Mouse (Mus musculus): ENCODE measurements around the gene Mylip.

Mylip gene

GRCm38 (mm10) chr13:45389448-45390311 is at the start of gene Mylip:
Gene Mylip (plus strand): TSS chr13:45389742.
- POLR2A ChIA-PET: interaction anchor here (0.6 to 3.7 kb wide), 118 partner anchors 8 to 1779 kb away, joined by 3 to 23 read pairs (median 4); partner anchors contain the start of gene Gmpr (in 2 of the 4)

GRCm38 (mm10) chr13:45341991-45342390 is 47.6 kb upstream of the Mylip start:
- CTCF ChIA-PET: interaction anchor here in 1 of 4 experiments (1.2 kb wide), 1 partner anchor 101 kb away, joined by 5 read pairs; no protein-coding TSS in a partner anchor
- POLR2A ChIA-PET: interaction anchor here in 1 of 4 experiments (0.6 to 1.2 kb wide), 4 partner anchors 12 to 92 kb away, joined by 3 to 8 read pairs (median 5); no protein-coding TSS in a partner anchor

More at GRCm38 (mm10) chr13:45389448-45390311, at the start of gene Mylip:
- CTCF ChIA-PET: interaction anchor here in 3 of 4 experiments (0.5 to 1.7 kb wide), 9 partner anchors 23 to 512 kb away, joined by 3 to 10 read pairs (median 3); no protein-coding TSS in a partner anchor

GRCm38 (mm10) chr13:45343541-45343940 is 46.0 kb upstream of the Mylip start:
- ChIA-PET POLR2A (interaction anchor here in 1 of 4 experiments (0.6 to 1.4 kb wide), 2 partner anchors 9 to 165 kb away, joined by 3 read pairs; no protein-coding TSS in a partner anchor), CTCF (no interaction called here)

- ChIA-PET POLR2A (interaction anchor here in 1 of 4 experiments (0.6 to 1.4 kb wide), 2 partner anchors 10 to 164 kb away, joined by 3 read pairs; no protein-coding TSS in a partner anchor), CTCF (no interaction called here)
Observed at GRCm38 (mm10) chr13:45343966-45344365, 45.6 kb upstream of the Mylip start.

DNA sequence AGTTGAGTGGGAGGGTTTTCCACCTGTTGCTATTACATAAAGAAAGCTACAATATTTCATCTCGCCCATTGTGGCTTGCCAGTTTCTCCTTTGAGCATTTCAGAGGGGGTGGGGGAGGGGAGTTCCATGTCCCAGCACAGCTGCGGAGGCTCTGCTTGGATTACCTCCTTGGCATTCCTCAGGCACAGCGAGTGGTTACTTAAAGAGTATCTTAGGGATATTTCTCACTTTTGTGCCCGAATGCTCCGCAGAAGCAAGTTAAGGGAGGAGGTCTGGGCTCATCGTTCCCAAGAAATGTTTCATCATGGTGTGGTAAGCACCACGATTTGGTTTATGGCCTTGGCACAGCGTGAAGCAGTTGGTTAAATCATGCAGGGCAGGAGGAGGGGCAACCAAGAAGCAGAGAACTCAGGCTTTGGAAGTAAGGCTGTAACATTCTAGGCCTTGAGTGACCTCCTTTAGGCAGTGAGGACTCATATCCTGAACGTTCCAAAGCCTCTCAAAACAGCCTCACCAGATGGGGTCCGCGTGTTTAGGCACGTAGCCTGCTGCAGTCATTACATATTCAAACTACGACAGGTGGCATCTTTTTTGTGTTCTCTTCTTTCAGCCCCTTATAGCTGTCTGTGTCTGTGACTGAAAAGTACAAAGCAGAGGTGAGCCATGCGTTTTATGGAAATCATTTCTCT is 43.9 kb upstream of the Mylip start:
- POLR2A ChIA-PET: interaction anchor here in 3 of 4 experiments (0.6 to 1.8 kb wide), 17 partner anchors 8 to 1413 kb away, joined by 3 to 11 read pairs (median 3); partner anchors contain the start of gene Mylip (in 2 of the 3)
- CTCF ChIA-PET: interaction anchor here (0.6 to 0.7 kb wide), 5 partner anchors 9 to 817 kb away, joined by 3 to 8 read pairs (median 4); no protein-coding TSS in a partner anchor

- CTCF ChIA-PET: no interaction called here
Observed at GRCm38 (mm10) chr13:45351483-45351882, 38.1 kb upstream of the Mylip start.

GRCm38 (mm10) chr13:45354824-45355223 is 34.7 kb upstream of the Mylip start:
- POLR2A ChIA-PET: interaction anchor here in 1 of 4 experiments (1.0 kb wide), 1 partner anchor 35 kb away, joined by 3 read pairs; the partner anchor contains the start of gene Mylip
- CTCF ChIA-PET: no interaction called here

More at GRCm38 (mm10) chr13:45351483-45351882, 38.1 kb upstream of the Mylip start:
- POLR2A ChIA-PET: no interaction called here

DNA sequence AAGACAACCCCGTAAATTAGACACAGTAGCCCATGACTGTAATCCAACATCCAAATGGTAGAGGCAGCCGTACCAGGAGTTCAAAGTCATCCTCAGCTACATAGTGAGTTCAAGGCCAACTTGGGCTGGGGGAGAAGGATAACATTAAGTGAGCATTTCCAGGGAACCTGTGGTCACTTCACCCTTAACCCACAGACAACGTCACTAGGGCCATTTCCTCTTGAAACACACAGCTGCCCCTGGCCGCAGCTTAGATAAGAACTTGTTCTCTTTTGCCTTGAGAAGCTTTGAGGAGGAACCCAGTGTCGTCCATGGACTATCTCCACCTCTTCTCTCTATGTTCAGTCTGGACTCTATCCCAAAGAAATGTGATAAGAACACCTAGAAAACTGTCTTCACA is 31.3 kb upstream of the Mylip start:
- CTCF ChIA-PET: no interaction called here
- POLR2A ChIA-PET: interaction anchor here in 2 of 4 experiments (1.2 to 1.4 kb wide), 2 partner anchors 14 to 31 kb away, joined by 4 read pairs; partner anchors contain the start of gene Mylip (in 1 of the 2)

DNA sequence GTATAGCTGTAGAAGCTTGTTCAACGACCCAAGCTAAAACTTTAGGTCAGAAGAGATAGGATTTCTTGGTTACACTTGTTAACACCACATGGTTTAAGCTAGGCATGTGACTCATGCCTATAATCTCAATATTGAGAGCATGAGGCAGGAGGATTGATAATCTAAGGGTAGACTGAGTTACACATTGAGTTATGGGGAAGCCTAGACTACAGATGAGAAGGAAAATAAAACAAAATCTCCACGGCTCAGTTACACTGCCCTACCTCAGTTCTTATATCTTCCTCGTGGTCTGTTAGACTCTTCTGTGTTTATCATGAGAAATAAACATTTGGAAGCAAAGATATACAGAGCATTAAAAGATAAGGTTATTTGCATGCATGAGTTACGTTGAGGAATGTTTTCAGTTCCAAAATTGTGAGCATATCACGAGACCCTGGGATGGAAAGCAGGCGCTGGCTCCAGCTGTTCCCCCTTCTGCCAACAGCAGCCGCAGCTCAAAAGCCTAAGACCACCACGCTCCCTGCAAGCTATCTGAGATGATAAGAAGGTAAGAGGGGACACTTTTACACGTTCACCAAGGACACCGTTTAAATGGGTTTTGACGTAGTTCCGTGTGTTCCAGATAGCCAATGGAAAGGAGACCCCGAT is 30.7 kb upstream of the Mylip start:
- POLR2A ChIA-PET: interaction anchor here in 3 of 4 experiments (0.8 to 1.4 kb wide), 3 partner anchors 13 to 31 kb away, joined by 3 to 4 read pairs (median 4); partner anchors contain the start of gene Mylip (in 2 of the 3)
- CTCF ChIA-PET: no interaction called here

GRCm38 (mm10) chr13:45365788-45366187 is 23.8 kb upstream of the Mylip start:
- ChIA-PET CTCF (interaction anchor here in 1 of 4 experiments (0.5 kb wide), 1 partner anchor 77 kb away, joined by 3 read pairs; no protein-coding TSS in a partner anchor), POLR2A (interaction anchor here in 2 of 4 experiments (0.8 to 1.5 kb wide), 4 partner anchors 9 to 24 kb away, joined by 3 to 5 read pairs (median 4); partner anchors contain the start of gene Mylip (in 2 of the 2))

DNA sequence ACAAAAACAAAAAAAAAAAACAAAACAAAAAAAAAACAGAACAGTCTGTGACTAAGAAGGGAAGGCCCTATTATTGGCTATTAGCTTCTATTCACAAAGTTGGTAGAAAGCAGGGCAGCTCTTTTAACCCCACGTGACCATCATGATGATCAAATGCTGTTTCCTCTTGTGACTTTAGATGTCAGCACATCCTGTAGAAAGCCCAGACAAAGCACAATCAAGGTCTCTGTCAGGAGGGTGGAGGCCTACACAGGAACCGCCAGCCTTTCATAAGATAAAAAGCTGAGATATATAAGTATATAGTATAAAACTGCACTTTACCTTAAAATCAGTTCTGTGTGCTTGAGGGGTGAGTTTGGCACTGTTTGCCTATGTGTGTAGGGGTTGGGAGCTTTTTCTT is 17.9 kb upstream of the Mylip start:
- POLR2A ChIA-PET: interaction anchor here in 2 of 4 experiments (0.7 to 2.7 kb wide), 7 partner anchors 9 to 175 kb away, joined by 3 to 12 read pairs (median 4); partner anchors contain the start of gene Mylip (in 2 of the 2)
- CTCF ChIA-PET: interaction anchor here in 2 of 4 experiments (0.6 to 0.7 kb wide), 3 partner anchors 211 to 969 kb away, joined by 3 to 9 read pairs (median 7); no protein-coding TSS in a partner anchor

- ChIA-PET POLR2A (interaction anchor here in 2 of 4 experiments (0.6 to 2.7 kb wide), 7 partner anchors 8 to 487 kb away, joined by 3 to 12 read pairs (median 4); partner anchors contain the start of gene Mylip (in 2 of the 2)), CTCF (interaction anchor here in 1 of 4 experiments (1.1 kb wide), 1 partner anchor 70 kb away, joined by 3 read pairs; no protein-coding TSS in a partner anchor)
Observed at GRCm38 (mm10) chr13:45372456-45372855, 17.1 kb upstream of the Mylip start.

DNA sequence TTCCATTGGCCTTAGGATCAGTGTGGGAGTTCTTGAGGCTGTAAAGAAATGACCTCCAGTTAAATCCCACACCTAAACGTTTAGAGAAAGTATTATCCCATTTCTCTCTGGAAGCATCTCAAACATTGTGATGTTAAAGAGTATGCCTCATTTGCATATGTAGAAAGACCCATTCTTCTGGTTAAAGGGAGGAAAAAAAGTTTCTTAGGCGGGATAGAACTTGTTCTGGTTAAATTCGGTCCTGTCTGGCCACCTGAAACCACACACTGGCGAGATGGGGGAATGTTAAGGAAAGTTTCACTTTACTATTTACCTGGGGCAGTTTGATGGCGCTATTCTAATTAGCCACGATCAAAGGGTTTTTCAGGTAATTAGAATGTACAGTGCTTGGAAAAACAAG is 14.7 kb upstream of the Mylip start:
- ChIA-PET CTCF (no interaction called here), POLR2A (interaction anchor here (0.6 to 3.2 kb wide), 12 partner anchors 9 to 791 kb away, joined by 3 to 23 read pairs (median 4); partner anchors contain the start of gene Mylip (in 3 of the 4))

DNA sequence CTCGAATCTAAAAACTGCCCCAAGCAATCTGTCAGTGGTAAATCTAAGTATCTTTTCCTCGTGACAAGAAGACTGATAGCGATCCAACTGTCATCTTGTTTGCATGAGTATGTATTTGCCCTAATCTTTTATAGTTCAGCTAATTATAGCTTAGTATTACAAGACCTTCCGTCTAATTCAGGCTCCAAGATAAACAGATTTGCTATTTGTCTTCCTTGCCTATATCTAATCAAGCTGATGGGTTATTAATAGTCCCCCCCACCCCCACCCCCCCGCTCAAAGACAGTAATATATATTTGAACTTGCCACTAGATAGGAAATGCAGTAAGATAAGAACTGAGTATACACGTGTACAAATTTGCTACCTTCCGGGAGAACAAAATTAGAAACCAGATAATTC is 7.3 kb upstream of the Mylip start:
- CTCF ChIA-PET: interaction anchor here in 1 of 4 experiments (0.6 kb wide), 1 partner anchor 88 kb away, joined by 8 read pairs; no protein-coding TSS in a partner anchor

GRCm38 (mm10) chr13:45384636-45385035 is 4.9 kb upstream of the Mylip start:
- CTCF ChIA-PET: no interaction called here
- POLR2A ChIA-PET: no interaction called here

More for the DNA sequence above, 7.3 kb upstream of the Mylip start:
- POLR2A ChIA-PET: interaction anchor here in 2 of 4 experiments (0.6 to 1.1 kb wide), 2 partner anchors 9 to 236 kb away, joined by 4 to 5 read pairs; no protein-coding TSS in a partner anchor

- ChIA-PET CTCF (interaction anchor here in 1 of 4 experiments (1.2 kb wide), 1 partner anchor 57 kb away, joined by 3 read pairs; no protein-coding TSS in a partner anchor), POLR2A (no interaction called here)
Observed at GRCm38 (mm10) chr13:45385521-45385920, 4.0 kb upstream of the Mylip start.

DNA sequence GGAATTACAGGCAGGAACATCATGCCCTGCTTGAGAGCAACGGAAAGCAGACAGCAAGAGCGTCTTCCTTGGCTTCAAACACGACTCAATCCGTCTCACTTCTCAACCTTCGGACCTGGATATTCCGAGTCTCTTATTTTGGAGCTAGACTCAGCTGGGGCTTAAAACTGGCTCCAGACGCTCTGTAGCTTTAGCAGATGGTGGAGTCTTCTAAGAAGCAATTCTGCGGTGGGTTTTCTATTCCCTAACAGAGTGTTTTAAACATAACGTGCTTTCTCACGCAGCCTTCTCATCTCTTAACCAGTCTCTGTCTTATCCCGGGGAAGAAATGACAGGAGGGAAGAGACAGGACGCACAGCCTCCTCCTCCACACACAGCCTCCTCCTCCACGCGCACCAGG is 3.3 kb upstream of the Mylip start:
- POLR2A ChIA-PET: interaction anchor here in 2 of 4 experiments (0.8 to 1.3 kb wide), 2 partner anchors 11 to 105 kb away, joined by 3 read pairs; no protein-coding TSS in a partner anchor

More for the DNA sequence above, 3.3 kb upstream of the Mylip start:
- CTCF ChIA-PET: interaction anchor here in 1 of 4 experiments (1.2 kb wide), 1 partner anchor 56 kb away, joined by 3 read pairs; no protein-coding TSS in a partner anchor
